Mouse (Mus musculus) gastrocnemius, adult 18-20 months (tissue): ENCODE measurements around the gene Sec61a1. TPM values are rescaled to one million over a fixed set of nuclear protein-coding genes. Genes with fewer than 3 reads are reported as not detected.
A peak's percentile ranks its signal among the peaks of the same experiment; 100 is the strongest.

ENCODE experiments used
- DNase-seq: peaks from one replicate; pipeline ENCODE4 v3.0.0; 2021; ENCODE audit warnings: low spot score
- long read RNA-seq, 2 experiments: library from polyadenylated mRNA; stranded (forward); transcript quantifications; one replicate each; pipeline ENCODE4 v2.0.0; 2021
- total RNA-seq, 2 experiments: library from RNA; stranded (reverse); gene quantifications; 2 replicates each; pipeline ENCODE4 v1.2.3; 2021

The Sec61a1 gene
- total RNA-seq = 10 to 100 TPM; 13.9 to 16.2 TPM
- long read RNA-seq, experiment 1, transcript Sec61a1-201 (12 exons, 3,172 nt) = major isoform, 16 of 18 reads
- long read RNA-seq, experiment 1, partial matches to known transcripts = 0 of 18 reads
- long read RNA-seq, experiment 1, other reads (novel, unspliced or antisense) = 2 of 18 reads
- long read RNA-seq, experiment 2, transcript Sec61a1-201 (12 exons, 3,172 nt) = major isoform, 12 of 15 reads
- long read RNA-seq, experiment 2, partial matches to known transcripts = 2 of 15 reads
- long read RNA-seq, experiment 2, other reads (novel, unspliced or antisense) = 0 of 15 reads

GRCm38 (mm10) chr6:88518404-88519263 lies at the start of gene Sec61a1:
TSS of gene Sec61a1 (minus strand) at chr6:88518905.
- DNase-seq = peak; percentile 95

GRCm38 (mm10) chr6:88566676-88567075 lies 48.0 kb upstream of the Sec61a1 start:
- DNase-seq = no peak

- no peak for DNase-seq
Measured at GRCm38 (mm10) chr6:88565033-88565432, 46.3 kb upstream of the Sec61a1 start.

GRCm38 (mm10) chr6:88560156-88560555 lies 41.5 kb upstream of the Sec61a1 start:
- no peak for DNase-seq

GRCm38 (mm10) chr6:88559688-88560087 lies 41.0 kb upstream of the Sec61a1 start:
- peak; percentile 17 for DNase-seq

GRCm38 (mm10) chr6:88558076-88558475 lies 39.4 kb upstream of the Sec61a1 start:
- DNase-seq = peak; percentile 86

GRCm38 (mm10) chr6:88557548-88557947 lies 38.8 kb upstream of the Sec61a1 start:
- no peak for DNase-seq

- DNase-seq = no peak
Measured at GRCm38 (mm10) chr6:88549916-88550315, 31.2 kb upstream of the Sec61a1 start.

- peak; percentile 66 for DNase-seq
Measured at GRCm38 (mm10) chr6:88549137-88549814, 30.6 kb upstream of the Sec61a1 start.

GRCm38 (mm10) chr6:88548405-88549049 lies 29.8 kb upstream of the Sec61a1 start:
- no peak for DNase-seq

- DNase-seq = no peak
Measured at GRCm38 (mm10) chr6:88545397-88545790, 26.7 kb upstream of the Sec61a1 start.

- DNase-seq = no peak
Measured at GRCm38 (mm10) chr6:88544644-88545396, 26.1 kb upstream of the Sec61a1 start.

GRCm38 (mm10) chr6:88544241-88544640 lies 25.5 kb upstream of the Sec61a1 start:
- DNase-seq = no peak

- no peak for DNase-seq
Measured at GRCm38 (mm10) chr6:88540093-88540755, 21.5 kb upstream of the Sec61a1 start.

- no peak for DNase-seq
Measured at GRCm38 (mm10) chr6:88530306-88530705, 11.6 kb upstream of the Sec61a1 start.

- no peak for DNase-seq
Measured at GRCm38 (mm10) chr6:88524056-88524455, 5.4 kb upstream of the Sec61a1 start.

GRCm38 (mm10) chr6:88523451-88523850 lies 4.7 kb upstream of the Sec61a1 start:
- DNase-seq = no peak

GRCm38 (mm10) chr6:88523043-88523442 lies 4.3 kb upstream of the Sec61a1 start:
- DNase-seq = no peak

GRCm38 (mm10) chr6:88522606-88523005 lies 3.9 kb upstream of the Sec61a1 start:
- DNase-seq = no peak

- no peak for DNase-seq
Measured at GRCm38 (mm10) chr6:88521821-88522220, 3.1 kb upstream of the Sec61a1 start.
